Mouse (Mus musculus): ENCODE results near the gene Ankdd1a.

DNA sequence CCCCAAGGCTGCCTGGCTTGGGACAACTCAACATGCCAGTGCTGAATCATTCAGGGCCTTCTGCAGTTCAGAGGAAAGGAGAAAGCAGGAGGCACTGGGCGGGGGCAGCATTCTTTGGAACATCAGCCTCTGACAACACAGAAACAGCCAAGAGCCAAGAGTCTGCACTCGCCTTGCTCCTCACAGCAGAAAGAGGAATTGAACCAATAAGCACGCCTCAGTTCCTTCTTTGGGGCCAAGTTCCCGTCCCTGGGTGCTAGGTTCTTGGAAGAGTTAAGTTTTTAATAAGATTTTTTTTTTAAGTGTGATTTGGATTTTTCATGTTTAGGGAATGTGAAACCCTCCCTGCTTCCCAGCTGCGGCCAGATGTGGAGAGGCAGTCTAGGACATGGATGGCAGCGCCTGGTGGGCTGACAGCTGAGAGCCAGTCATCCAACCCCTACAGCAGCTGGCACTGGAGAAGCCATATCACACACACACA lies 49.5 kb upstream of the Ankdd1a start:
- TF ChIP-seq CTCF (IDR thresholded peaks at IDR 0.05; ENCODE audit: low read depth, low read length): no peak
- TF ChIP-seq GATA1 (IDR thresholded peaks at IDR 0.05; ENCODE audit: borderline replicate concordance, low read length): no peak
- TF ChIP-seq GATA2 (IDR thresholded peaks at IDR 0.05; ENCODE audit: borderline replicate concordance, low read depth, low read length): no peak
- no peak for TF ChIP-seq TAL1 (conservative IDR thresholded peaks at IDR 0.05; ENCODE audit: low read depth, low read length)

All from G1E (cell line).